Mouse (Mus musculus): Measurements from ENCODE around the gene Snapc3.

DNA sequence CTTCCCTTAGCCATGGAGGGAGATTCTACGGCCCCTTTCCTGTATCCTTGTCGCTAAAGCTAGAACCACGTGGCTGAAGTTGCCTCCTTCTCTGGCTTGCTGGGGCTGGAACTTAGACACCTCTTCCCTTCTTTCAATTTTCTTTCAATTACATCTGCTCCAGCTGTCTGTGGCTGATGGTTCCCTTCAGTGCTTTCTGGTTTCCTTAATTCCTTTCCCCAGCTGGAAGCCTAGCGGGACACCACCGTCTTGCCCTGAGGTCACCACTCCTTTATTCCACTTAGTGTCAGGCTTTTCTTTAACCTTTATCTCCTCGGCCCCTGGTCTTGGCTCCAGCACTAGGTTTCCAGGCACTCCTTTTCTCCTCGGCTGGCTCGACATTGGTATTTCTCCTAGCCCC lies 93.6 kb downstream of the Snapc3 start:
- no peak for TF ChIP-seq EP300 (IDR thresholded peaks at IDR 0.05; ENCODE audit: low read depth)
- TF ChIP-seq CTCF (IDR thresholded peaks at IDR 0.05; ENCODE audit: low read depth) = no peak

Data from heart, postnatal 0 days (tissue).